Mouse (Mus musculus) MEL (cell line): ENCODE measurements around the gene St7.

ENCODE experiments used
- CHD1 ChIP-seq: IDR thresholded peaks from 2 replicates; pipeline ENCODE4 v1.6.1; 2012; ENCODE audit warnings: low read depth, mild to moderate bottlenecking, inconsistent platforms, low read length, improper control_type of control experiment
- POLR2AphosphoS2 ChIP-seq: IDR thresholded peaks from 2 replicates; pipeline ENCODE4 v1.6.1; 2011; ENCODE audit warnings: low read length, improper control_type of control experiment

GRCm38 (mm10) chr6:17922180-17922579 lies 229.4 kb downstream of the St7 start:
- no peak for TF ChIP-seq CHD1
- TF ChIP-seq POLR2AphosphoS2, result no peak
